Mouse (Mus musculus) gonadal fat pad, adult 2 months (tissue): ENCODE measurements around the gene Pifo. TPM values are rescaled to one million over a fixed set of nuclear protein-coding genes. Genes with fewer than 3 reads are reported as not detected.

Experiments used
- DNase-seq: peaks from one replicate; pipeline ENCODE4 v3.0.0-alpha.2; 2012; ENCODE audit warnings: low read depth
- polyA plus RNA-seq: library from polyadenylated mRNA; depleted of rRNA; stranded (reverse); fragments of >200 nt; gene quantifications from 2 replicates; pipeline ENCODE4 v1.2.3, GENCODE M21; 2012; rRNA removed

Gene Pifo
- polyA plus RNA-seq, 1 experiment = 0.92 TPM

GRCm38 (mm10) chr3:105957235-105957634 is 57.2 kb downstream of the Pifo start:
- DNase-seq = no peak

- no peak for DNase-seq
Observed at GRCm38 (mm10) chr3:105951348-105951747, 63.1 kb downstream of the Pifo start.

Other genes with a start within 250 kb of the Pifo start
- 13.0 and 16.8 TPM in 2 replicates for gene Rap1a, start 213.3 kb downstream of the Pifo start, polyA plus RNA-seq
- gene Adora3, start 143.8 kb downstream of the Pifo start, polyA plus RNA-seq = 0.20 and 0.45 TPM in 2 replicates
- 0.88 and 1.6 TPM in 2 replicates for gene Tmigd3, start 143.7 kb downstream of the Pifo start, polyA plus RNA-seq
- gene I830077J02Rik, start 82.0 kb downstream of the Pifo start, polyA plus RNA-seq = 0.63 and 0.84 TPM in 2 replicates
- gene Wdr77, start 55.3 kb downstream of the Pifo start, polyA plus RNA-seq = 37.7 and 41.3 TPM in 2 replicates
- gene Atp5f1, start 54.5 kb downstream of the Pifo start, polyA plus RNA-seq = 112 and 124 TPM in 2 replicates
- 1.4 and 1.5 TPM in 2 replicates for gene Ovgp1, start 40.9 kb downstream of the Pifo start, polyA plus RNA-seq
- 0.27 TPM in 1 of 2 replicates, not detected in the other for gene Chil5, start 18.2 kb upstream of the Pifo start, polyA plus RNA-seq
- gene Chia1, start 98.6 kb upstream of the Pifo start, polyA plus RNA-seq = 0.62 and 0.76 TPM in 2 replicates
- gene Chil3, start 152.9 kb upstream of the Pifo start, polyA plus RNA-seq = 0.22 and 0.41 TPM in 2 replicates
- not detected in 2 replicates for gene Chil4, start 204.9 kb upstream of the Pifo start, polyA plus RNA-seq